Comparison of ENCODE assay signal across 23 mouse cellular contexts in genomic region chr6:47960685-47961421, GRCm38 (mm10). TPM values are rescaled to one million over a fixed set of nuclear protein-coding genes. Genes with fewer than 3 reads are reported as not detected.
A peak's percentile ranks its signal among the peaks of the same experiment; 100 is the strongest.
DNase-seq lines count a peak whose midpoint lies in the region; ATAC-seq and TF ChIP-seq lines count a peak whose summit lies in the region.
"Had no signal": no experiment of that assay in that cellular context is flagged by ENCODE, and none has a peak within 500 bp of the region (broad histone marks: within the 10 kb centered on the region; RNA-seq: fewer than 3 reads in every experiment).

No protein-coding gene starts in this region.

- no peak overlapping the region for H3K4me2 ChIP-seq in midbrain, embryonic 11.5 days
- H3K4me2 ChIP-seq in midbrain, embryonic 15.5 days: no peak overlapping the region
- H3K4me2 ChIP-seq in CH12.LX (ENCODE audit: insufficient read depth, low read depth, poor library complexity, severe bottlenecking): no peak overlapping the region
- H3K4me2 ChIP-seq: embryonic facial prominence, embryonic 12.5 days; forebrain, embryonic 13.5 days; forebrain, embryonic 15.5 days had no signal

- DNase-seq in kidney, adult 2 months: peak; percentile 19
- DNase-seq in kidney, postnatal 14 days: no peak
- DNase-seq in midbrain, embryonic 11.5 days (ENCODE audit: low spot score, missing footprints): peak; percentile 47
- peak; percentile 60 for DNase-seq in CH12.LX (ENCODE audit: extremely low read depth)
- peak; percentile 33 for DNase-seq in NIH3T3 (ENCODE audit: low read depth)
- DNase-seq in thymus, postnatal 14 days: no peak
- DNase-seq: adrenal gland, adult 8-10 months; adrenal gland, postnatal 14 days; adrenal gland, postnatal 36 days; cerebellum, adult 11-12 months; cerebellum, adult 2 months; cerebellum, adult 9-10 months; cerebellum, postnatal 10 days; cerebellum, postnatal 25 days; forebrain, postnatal 0 days had no signal

- TF ChIP-seq POLR2A in kidney, adult 2 months (IDR thresholded peaks at IDR 0.05; ENCODE audit: low read depth, low read length): no peak
- TF ChIP-seq POLR2A in CH12.LX (IDR thresholded peaks at IDR 0.05; ENCODE audit: low read depth, low read length): no peak

- H3K4me1 ChIP-seq in kidney, adult 2 months (ENCODE audit: control insufficient read depth, insufficient read depth, low read length): peaks cover 3% of the 10 kb centered on the region; the same call in 1 of the 2 replicates
- no peaks in the 10 kb centered on the region for H3K4me1 ChIP-seq in midbrain, embryonic 11.5 days (ENCODE audit: control insufficient read depth, insufficient read depth, low read length)
- H3K4me1 ChIP-seq in midbrain, embryonic 15.5 days: no peaks in the 10 kb centered on the region
- H3K4me1 ChIP-seq in CH12.LX (ENCODE audit: control insufficient read depth in 1 of 2, insufficient read depth in 2 of 2): peaks cover 2 to 35% of the 10 kb centered on the region in 2 experiments; a peak in 3 of 4 replicates
- H3K4me1 ChIP-seq: embryonic facial prominence, embryonic 10.5 days; embryonic facial prominence, embryonic 12.5 days; forebrain, embryonic 13.5 days; forebrain, embryonic 15.5 days had no signal

- H3K27me3 ChIP-seq in kidney, adult 2 months (replicated peaks; ENCODE audit: control insufficient read depth, insufficient read depth, low read length): no peaks in the 10 kb centered on the region
- no peaks in the 10 kb centered on the region for H3K27me3 ChIP-seq in midbrain, embryonic 11.5 days (ENCODE audit: control insufficient read depth, insufficient read depth, low read length)
- no peaks in the 10 kb centered on the region for H3K27me3 ChIP-seq in midbrain, embryonic 15.5 days (replicated peaks)
- H3K27me3 ChIP-seq in CH12.LX (replicated peaks): no peaks in the 10 kb centered on the region
- H3K27me3 ChIP-seq: embryonic facial prominence, embryonic 12.5 days; forebrain, embryonic 13.5 days; forebrain, embryonic 15.5 days; Patski had no signal

- H3K27ac ChIP-seq in kidney, adult 2 months (ENCODE audit: insufficient read depth, low read depth, low read length): no peak overlapping the region
- no peak overlapping the region for H3K27ac ChIP-seq in midbrain, embryonic 11.5 days (ENCODE audit: low read depth, low read length)
- H3K27ac ChIP-seq in midbrain, embryonic 15.5 days: no peak overlapping the region
- H3K27ac ChIP-seq in CH12.LX (ENCODE audit: insufficient read depth, low read depth): no peak overlapping the region
- H3K27ac ChIP-seq: embryonic facial prominence, embryonic 10.5 days; embryonic facial prominence, embryonic 12.5 days; forebrain, embryonic 13.5 days; forebrain, embryonic 15.5 days had no signal

- TF ChIP-seq CTCF in kidney, adult 2 months (conservative IDR thresholded peaks at IDR 0.05; ENCODE audit: insufficient read depth, insufficient read length, low read depth, low read length): no peak
- 0 out of 4 replicates have a peak, but pooled peaks of 1 of the 2 experiments have one; percentile 23 for TF ChIP-seq CTCF in CH12.LX (conservative IDR thresholded peaks at IDR 0.05 in 1 of 2, IDR thresholded peaks at IDR 0.05 in 1 of 2; ENCODE audit: low read depth in 2 of 2, low read length in 2 of 2)

- H3K4me3 ChIP-seq in kidney, adult 2 months (ENCODE audit: insufficient read depth, low read depth, low read length): no peak overlapping the region
- no peak overlapping the region for H3K4me3 ChIP-seq in midbrain, embryonic 11.5 days (ENCODE audit: low read depth, low read length)
- no peak overlapping the region for H3K4me3 ChIP-seq in midbrain, embryonic 15.5 days
- H3K4me3 ChIP-seq in CH12.LX (replicated peaks in 1 of 3; ENCODE audit: low read depth in 2 of 3, low read length in 2 of 3, poor library complexity in 1 of 3): no peak overlapping the region
- H3K4me3 ChIP-seq: embryonic facial prominence, embryonic 10.5 days; embryonic facial prominence, embryonic 12.5 days; forebrain, embryonic 13.5 days; forebrain, embryonic 15.5 days had no signal

- WGBS in kidney, adult 2 months: 66% methylated on average over 6 of the region's 6 CpGs
- 84% methylated on average over 6 of the region's 6 CpGs for WGBS in midbrain, embryonic 11.5 days
- 88% methylated on average over 6 of the region's 6 CpGs for whole genome bisulfite sequencing in midbrain, embryonic 15.5 days

- dilution Hi-C loops in CH12.LX (cut with MboI; ENCODE audit: extremely low pct_ligation_motif_present, extremely low pct_unique_long_range_greater_than_20kb, low sequenced_read_pairs): no loop called here

- no peaks in the 10 kb centered on the region for H3K79me2 ChIP-seq in CH12.LX (replicated peaks; ENCODE audit: control insufficient read depth, extremely low read depth, insufficient read depth, poor library complexity, severe bottlenecking)

- no peak for TF ChIP-seq RAD21 in CH12.LX (IDR thresholded peaks at IDR 0.05; ENCODE audit: low read depth, low read length)

- no peaks in the 10 kb centered on the region for H3K9me3 ChIP-seq in midbrain, embryonic 11.5 days (ENCODE audit: control insufficient read depth, low read length)
- no peaks in the 10 kb centered on the region for H3K9me3 ChIP-seq in midbrain, embryonic 15.5 days
- H3K9me3 ChIP-seq in CH12.LX (replicated peaks; ENCODE audit: low read length): no peaks in the 10 kb centered on the region
- H3K9me3 ChIP-seq: embryonic facial prominence, embryonic 10.5 days; embryonic facial prominence, embryonic 12.5 days; forebrain, embryonic 13.5 days; forebrain, embryonic 15.5 days; G1E had no signal

- H3K9ac ChIP-seq in midbrain, embryonic 11.5 days (ENCODE audit: low read length): no peak overlapping the region
- H3K9ac ChIP-seq in midbrain, embryonic 15.5 days: no peak overlapping the region
- H3K9ac ChIP-seq in CH12.LX (ENCODE audit: insufficient read depth, low read depth): no peak overlapping the region
- H3K9ac ChIP-seq: embryonic facial prominence, embryonic 12.5 days; forebrain, embryonic 13.5 days; forebrain, embryonic 15.5 days; forebrain, postnatal 0 days had no signal

- no peak for ATAC-seq in midbrain, embryonic 11.5 days (ENCODE audit: low FRiP score)
- ATAC-seq in midbrain, embryonic 15.5 days (replicated peaks): no peak
- ATAC-seq: activated CD4-positive, CD25-positive, alpha-beta regulatory T cell, adult 4 months; forebrain, embryonic 13.5 days; forebrain, embryonic 15.5 days; forebrain, postnatal 0 days; Patski had no signal

- peak; percentile 58 for TF ChIP-seq EP300 in CH12.LX (IDR thresholded peaks at IDR 0.05; ENCODE audit: low read length)

- H3K36me3 ChIP-seq in kidney, adult 2 months (ENCODE audit: control insufficient read depth, insufficient read depth, low read length): no peaks in the 10 kb centered on the region
- peaks cover 9% of the 10 kb centered on the region for H3K36me3 ChIP-seq in midbrain, embryonic 11.5 days (ENCODE audit: control insufficient read depth, insufficient read depth, low read length)
- peaks cover 26% of the 10 kb centered on the region for H3K36me3 ChIP-seq in midbrain, embryonic 15.5 days (replicated peaks)
- peaks cover 54 to 88% of the 10 kb centered on the region in 2 experiments for H3K36me3 ChIP-seq in CH12.LX (replicated peaks in 1 of 2; ENCODE audit: control insufficient read depth in 1 of 2, insufficient read depth in 1 of 2, low read length in 1 of 2)

- in situ Hi-C loops in CH12.LX (cut with MboI; ENCODE audit: low pct_ligation_motif_present, low pct_unique_long_range_greater_than_20kb, low sequenced_read_pairs): no loop called here

TF ChIP-seq in CH12.LX, 34 proteins besides CTCF, POLR2A, EP300 and RAD21 (continues in another document):
- TF ChIP-seq MAZ (IDR thresholded peaks at IDR 0.05; ENCODE audit: low read depth, low read length) (no peak), RCOR1 (conservative IDR thresholded peaks at IDR 0.05; ENCODE audit: low read depth, low read length) (no peak), USF1 (IDR thresholded peaks at IDR 0.05; ENCODE audit: low read depth, low read length) (no peak), JUND (conservative IDR thresholded peaks at IDR 0.05; ENCODE audit: low read depth, low read length) (no peak), JUN (IDR thresholded peaks at IDR 0.05; ENCODE audit: insufficient read depth, low read depth, low read length) (no peak), MAFK (IDR thresholded peaks at IDR 0.05; ENCODE audit: insufficient replicate concordance, low read length) (no peak), BHLHE40 (IDR thresholded peaks at IDR 0.05; ENCODE audit: low read depth, low read length) (0 out of 2 replicates have a peak, but pooled peaks have one; percentile 5), IRF4 (IDR thresholded peaks at IDR 0.05; ENCODE audit: low read depth, low read length) (peak; percentile 54; the same call in 1 of the 2 replicates), E2F4 (IDR thresholded peaks at IDR 0.05; ENCODE audit: insufficient replicate concordance, low read depth, low read length) (no peak), TCF12 (IDR thresholded peaks at IDR 0.05; ENCODE audit: low read depth, low read length) (no peak), KAT2A (IDR thresholded peaks at IDR 0.05; ENCODE audit: insufficient replicate concordance, low read length) (no peak), CHD2 (IDR thresholded peaks at IDR 0.05; ENCODE audit: low read length) (no peak), ZC3H11A (IDR thresholded peaks at IDR 0.05; ENCODE audit: low read depth, low read length) (no peak), HCFC1 (IDR thresholded peaks at IDR 0.05; ENCODE audit: low read depth, low read length) (no peak), ZNF384 (IDR thresholded peaks at IDR 0.05; ENCODE audit: low read depth, low read length) (peak; percentile 63; the same call in 1 of the 2 replicates), MYC (IDR thresholded peaks at IDR 0.05; ENCODE audit: low read depth, low read length) (no peak), NELFE (IDR thresholded peaks at IDR 0.05; ENCODE audit: low read depth, low read length) (no peak), USF2 (conservative IDR thresholded peaks at IDR 0.05; ENCODE audit: low read depth, low read length) (no peak), NRF1 (IDR thresholded peaks at IDR 0.05; ENCODE audit: low read depth, low read length) (no peak)

RNA-seq across cellular contexts. Expression of gene Zfp956, which starts 7.7 kb away (rescaled TPM):
- 6.7 and 9.4 TPM in 2 replicates for polyA plus RNA-seq in kidney, adult 2 months (2012; rRNA removed)
- 6.6 and 6.9 TPM in 2 replicates for polyA plus RNA-seq in midbrain, embryonic 11.5 days (2014; fragmentation: Nextera tagmentation; extraction: Ambion mirVana)
- polyA plus RNA-seq in midbrain, embryonic 15.5 days (2015; fragmentation: Nextera tagmentation; extraction: Ambion mirVana): 21.4 and 24.7 TPM in 2 replicates
- total RNA-seq in CH12.LX (2012; rRNA removed) (10.5 and 11.5 TPM in 2 replicates), CH12.LX (2014; rRNA removed) (7.8 and 9.0 TPM in 2 replicates)
- 7.9 and 9.2 TPM in 2 replicates for polyA plus RNA-seq in CH12.LX (2012; ENCODE audit: insufficient read length, low read depth)

RNA-seq across cellular contexts. Expression of gene Zfp212, which starts 40.6 kb away (rescaled TPM):
- polyA plus RNA-seq in kidney, adult 2 months (2012; rRNA removed): 8.1 and 8.5 TPM in 2 replicates
- 12.0 and 13.1 TPM in 2 replicates for polyA plus RNA-seq in midbrain, embryonic 11.5 days (2014; fragmentation: Nextera tagmentation; extraction: Ambion mirVana)
- 19.7 and 20.0 TPM in 2 replicates for polyA plus RNA-seq in midbrain, embryonic 15.5 days (2015; fragmentation: Nextera tagmentation; extraction: Ambion mirVana)
- total RNA-seq in CH12.LX (2012; rRNA removed) (5.1 and 5.2 TPM in 2 replicates), CH12.LX (2014; rRNA removed) (6.3 TPM in 2 replicates)
- polyA plus RNA-seq in CH12.LX (2012; ENCODE audit: insufficient read length, low read depth): 12.1 and 12.3 TPM in 2 replicates

Comparison
In these comparisons a context has a peak if more than half of its experiments do, and no peak if none do; other contexts are left out.
1. DNase-seq: peak in kidney, adult 2 months (single experiment), midbrain, embryonic 11.5 days (single experiment), CH12.LX (single experiment) and NIH3T3 (single experiment); none in kidney, postnatal 14 days (single experiment) and thymus, postnatal 14 days (single experiment).